Mouse (Mus musculus) macrophage (primary cell): ENCODE measurements around the gene Tuba4a. TPM values are rescaled to one million over a fixed set of nuclear protein-coding genes. Genes with fewer than 3 reads are reported as not detected.

Experiments
- H3K27ac ChIP-seq: fragments of 350-480 bp; formaldehyde crosslinking; 2 replicates; pipeline ENCODE4 v1.9.0; 2021
- H3K36me3 ChIP-seq: fragments of 350-480 bp; formaldehyde crosslinking; 2 replicates; pipeline ENCODE4 v1.9.0; 2021; ENCODE audit errors: inconsistent target
- H3K4me3 ChIP-seq: fragments of 350-480 bp; formaldehyde crosslinking; 2 replicates; pipeline ENCODE4 v1.9.0; 2021; ENCODE audit errors: inconsistent target
- H3K79me2 ChIP-seq: fragments of 350-480 bp; formaldehyde crosslinking; 2 replicates; pipeline ENCODE4 v1.9.0; 2021; ENCODE audit errors: inconsistent target
- WGBS: methylation state at CpG from one replicate; pipeline ENCODE4 v1.1.7; 2026; ENCODE audit warnings: inconsistent platforms; ENCODE audit not compliant: missing documents; 5-methylcytosine and 5-hydroxymethylcytosine counted together
- polyA plus RNA-seq: library from polyadenylated mRNA; stranded (reverse); fragments of 250-400 nt; gene quantifications from 3 replicates; pipeline ENCODE4 v1.2.4, GENCODE M21; 2018; ENCODE audit warnings: inconsistent platforms

Gene Tuba4a
- polyA plus RNA-seq, 1 experiment from 2014 or later: 23.4 TPM

DNA sequence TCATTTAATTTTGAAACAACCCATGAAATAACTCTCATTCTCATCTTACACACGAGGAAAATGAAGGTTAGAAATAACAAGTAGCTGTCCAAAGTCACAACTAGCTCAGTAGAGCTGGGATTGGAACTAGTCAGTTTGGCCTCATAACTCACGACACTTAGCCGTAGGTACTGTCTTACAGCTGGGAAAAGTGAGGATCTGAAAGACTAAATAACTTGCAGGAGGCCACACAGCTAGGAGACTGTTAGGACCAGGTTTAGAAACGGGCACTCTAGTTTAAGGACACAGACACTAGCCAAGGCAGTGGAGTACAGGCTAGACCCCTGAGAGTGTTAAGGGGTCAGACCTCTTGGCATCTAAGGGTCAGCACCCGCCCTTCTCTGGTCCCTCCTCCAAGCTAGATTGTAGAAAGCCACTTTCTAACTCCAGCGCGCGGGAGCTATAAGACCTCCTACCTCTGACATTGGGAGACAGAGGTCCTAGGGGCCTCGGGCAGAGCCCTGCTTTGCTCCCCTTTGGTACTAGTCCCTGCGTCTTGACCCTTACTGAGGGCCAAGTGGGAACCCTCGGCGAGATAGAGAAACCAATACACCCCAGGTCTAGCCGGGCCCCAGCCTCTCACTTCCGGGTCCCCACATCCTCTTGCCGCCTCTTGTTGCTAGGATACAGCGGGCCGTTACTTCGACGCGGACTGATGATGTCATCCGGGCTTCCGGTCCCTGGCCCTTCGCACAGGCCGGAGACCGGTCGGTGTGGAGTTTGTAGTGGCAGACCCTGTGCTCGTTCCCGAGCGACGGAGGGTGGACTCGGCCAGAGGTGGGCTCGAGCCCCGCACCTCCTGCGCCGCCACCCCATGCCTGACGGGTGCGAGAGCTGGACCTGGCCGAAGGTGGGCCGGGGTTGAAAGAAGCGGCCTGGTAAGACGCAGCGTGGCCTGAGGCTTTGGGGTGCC, 9.3 kb downstream of the Tuba4a start, which contains the start of the genes Glb1l and Stk16:
Gene Glb1l, minus strand, starts transcription at position 678 of the 952 bp plus-strand sequence.
Gene Stk16, plus strand, starts transcription at position 703 of the 952 bp plus-strand sequence.
- H3K27ac ChIP-seq: peak within 1 kb of the TSS; percentile 71
- peaks cover 12% of the 10 kb centered on the region; the same call in 1 of the 2 replicates for H3K36me3 ChIP-seq
- peak within 1 kb of the TSS; percentile 78 for H3K4me3 ChIP-seq
- 3% methylated on average over 38 of the region's 42 CpGs for WGBS
- peaks cover 38% of the 10 kb centered on the region for H3K79me2 ChIP-seq

DNA sequence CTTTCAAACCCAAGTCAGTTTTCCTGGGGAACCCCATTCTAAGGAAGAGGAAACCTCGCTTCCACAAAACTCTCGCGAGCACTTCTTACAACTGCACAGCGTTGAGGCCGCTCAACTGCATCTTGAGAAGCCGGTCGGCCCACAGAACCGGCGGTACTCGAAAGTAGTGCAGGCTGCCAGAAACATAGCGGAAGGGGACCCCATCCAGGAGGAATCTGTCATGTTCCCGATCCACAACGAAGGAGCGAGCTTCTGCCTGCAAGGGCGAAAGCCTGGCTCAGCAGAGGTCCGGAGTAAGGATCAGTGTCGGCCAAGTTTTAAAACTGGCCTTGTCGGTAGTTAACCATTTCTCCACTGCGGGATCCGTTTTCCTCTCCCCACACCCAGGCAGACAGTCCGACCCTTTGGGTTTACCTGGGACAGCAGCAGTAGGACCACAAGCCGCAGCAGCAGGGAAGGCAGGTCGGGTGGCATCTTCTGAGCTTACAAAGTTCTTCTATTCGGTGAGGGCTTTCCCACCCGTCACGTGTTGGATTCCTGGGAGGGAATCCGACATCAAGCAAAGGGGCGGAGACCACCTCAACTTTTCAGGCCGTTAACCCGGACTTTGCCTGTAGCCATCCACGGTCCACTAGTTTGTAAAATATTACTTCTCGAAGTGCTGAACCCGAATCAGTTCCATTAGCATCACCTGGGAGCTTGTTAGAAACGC, 10.5 kb downstream of the Tuba4a start:
- H3K36me3 ChIP-seq: 0 out of 2 replicates have a peak, but pooled peaks cover 7% of the 10 kb centered on the region
- peak overlapping the region; percentile 78 for H3K4me3 ChIP-seq
- 24% methylated on average over 32 of the region's 34 CpGs for WGBS
- H3K79me2 ChIP-seq: peaks cover 28% of the 10 kb centered on the region
- H3K27ac ChIP-seq: peak overlapping the region; percentile 38

DNA sequence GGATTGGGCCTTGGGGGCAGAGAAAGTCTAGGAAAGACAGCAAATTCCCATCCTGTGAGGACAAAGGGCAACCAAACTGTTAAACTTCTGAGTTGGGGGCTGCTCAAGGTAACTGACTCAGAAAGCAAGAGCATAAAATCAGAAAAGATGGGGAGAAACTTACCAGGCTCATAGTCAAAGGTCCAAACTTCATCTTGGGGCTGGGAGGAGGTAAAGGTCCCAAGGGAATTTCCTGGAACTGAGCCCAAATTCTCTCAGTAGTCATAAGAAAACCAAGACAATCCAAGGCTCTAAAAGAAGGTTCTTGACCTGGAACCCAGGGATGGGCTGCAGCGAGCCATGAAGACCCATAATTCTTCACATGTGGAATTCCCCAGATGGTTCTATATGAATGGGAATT, 18.4 kb downstream of the Tuba4a start:
- Histone ChIP-seq H3K27ac (no peak overlapping the region), H3K36me3 (peaks cover 46% of the 10 kb centered on the region), H3K4me3 (no peak overlapping the region), H3K79me2 (no peaks in the 10 kb centered on the region)
- WGBS: 92% methylated on average over 1 of the region's 1 CpGs

DNA sequence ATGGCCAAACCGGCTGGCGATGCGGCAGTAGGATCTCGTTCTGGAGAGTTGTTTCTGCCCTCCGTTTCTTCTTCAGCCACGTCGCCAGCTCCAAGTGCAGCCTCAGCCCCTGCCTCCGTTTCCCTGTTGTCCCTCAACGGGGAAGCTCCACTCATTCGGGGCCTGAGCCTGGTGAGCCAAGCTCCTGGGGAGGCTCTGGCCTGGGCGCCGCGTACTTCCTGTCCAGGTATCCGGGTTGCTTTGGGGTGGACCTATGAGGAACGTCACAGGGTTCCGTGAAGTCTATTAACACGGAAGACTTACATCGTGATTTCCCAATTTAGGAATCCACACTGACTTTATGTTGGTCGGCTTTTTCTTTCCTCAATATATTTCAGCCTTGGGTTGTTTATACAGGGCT, 27.2 kb downstream of the Tuba4a start:
- Histone ChIP-seq H3K27ac (peak overlapping the region; percentile 85), H3K79me2 (peaks cover 14% of the 10 kb centered on the region; the same call in 1 of the 2 replicates), H3K36me3 (peaks cover 16% of the 10 kb centered on the region), H3K4me3 (peak overlapping the region; percentile 88)
- under 1% methylated on average over 19 of the region's 19 CpGs for WGBS

DNA sequence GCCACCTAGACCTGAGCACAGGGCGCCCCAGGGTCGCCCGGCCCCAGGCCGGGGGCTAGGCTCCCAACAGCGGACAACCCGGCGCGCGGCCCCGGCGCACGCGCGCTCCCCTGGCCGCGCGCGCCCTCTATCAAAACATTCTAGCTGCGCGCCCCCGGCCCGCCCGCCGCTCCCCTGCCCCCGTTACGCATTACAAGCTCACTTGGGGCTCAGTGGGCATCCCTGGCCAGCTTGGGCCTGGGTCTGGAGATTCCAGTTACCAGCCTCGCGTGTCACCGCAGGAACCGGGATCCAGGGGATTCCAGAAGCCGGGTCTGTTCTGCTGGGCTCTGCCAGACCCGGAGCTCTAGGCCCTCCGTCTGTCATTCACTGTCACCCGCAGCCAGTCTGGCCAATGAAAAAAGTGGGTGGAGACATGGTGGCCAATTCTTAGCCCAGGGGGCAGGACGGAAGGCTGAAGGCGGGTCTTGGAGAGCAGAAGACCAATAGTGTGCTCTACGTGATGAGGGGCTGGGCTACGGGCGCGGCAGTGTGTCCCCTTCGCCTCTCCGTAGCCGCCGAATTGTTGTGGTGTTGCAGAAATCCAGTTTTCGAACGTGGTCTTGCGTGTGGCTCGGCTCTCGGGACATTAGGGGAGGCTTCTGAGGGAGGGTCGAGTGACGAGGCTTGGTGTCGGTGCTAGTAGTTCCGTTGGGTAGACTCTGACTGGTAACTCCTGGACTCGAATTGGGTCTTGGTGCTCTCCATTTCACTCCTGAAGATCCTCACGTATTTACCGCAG, 27.9 kb downstream of the Tuba4a start, which contains the start of the genes Ankzf1 and Atg9a:
Gene Ankzf1, plus strand, starts transcription at position 530 of the 781 bp plus-strand sequence.
Gene Atg9a, minus strand, starts transcription at position 575 of the 781 bp plus-strand sequence.
- H3K36me3 ChIP-seq: peaks cover 19% of the 10 kb centered on the region; the same call in 1 of the 2 replicates
- H3K4me3 ChIP-seq: peak within 1 kb of the TSS; percentile 88
- H3K27ac ChIP-seq: peak within 1 kb of the TSS; percentile 85
- WGBS: under 1% methylated on average over 56 of the region's 56 CpGs
- H3K79me2 ChIP-seq: peaks cover 14% of the 10 kb centered on the region; the same call in 1 of the 2 replicates

DNA sequence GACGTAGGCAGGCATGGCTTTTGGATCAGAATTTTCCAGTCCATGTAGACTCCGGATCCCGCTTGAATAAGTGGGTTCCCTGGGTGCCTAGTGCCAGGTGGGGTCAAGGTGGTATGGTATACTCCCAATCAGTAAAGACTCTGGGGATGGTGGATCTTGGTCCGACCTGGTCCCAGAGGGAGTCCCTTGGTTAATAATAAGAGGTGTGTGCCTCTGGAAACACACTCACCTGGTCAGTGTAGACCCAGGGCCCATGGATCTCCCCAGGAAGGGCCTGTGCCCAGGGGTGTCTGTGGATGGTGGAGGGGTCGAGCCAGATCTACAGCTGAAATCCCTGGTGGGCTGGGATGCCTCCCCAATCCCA, 28.4 kb downstream of the Tuba4a start:
- 65% methylated on average over 5 of the region's 5 CpGs for WGBS
- peak overlapping the region; percentile 88 for H3K4me3 ChIP-seq
- H3K79me2 ChIP-seq: peaks cover 14% of the 10 kb centered on the region; the same call in 1 of the 2 replicates
- no peak overlapping the region for H3K27ac ChIP-seq
- H3K36me3 ChIP-seq: peaks cover 20% of the 10 kb centered on the region

DNA sequence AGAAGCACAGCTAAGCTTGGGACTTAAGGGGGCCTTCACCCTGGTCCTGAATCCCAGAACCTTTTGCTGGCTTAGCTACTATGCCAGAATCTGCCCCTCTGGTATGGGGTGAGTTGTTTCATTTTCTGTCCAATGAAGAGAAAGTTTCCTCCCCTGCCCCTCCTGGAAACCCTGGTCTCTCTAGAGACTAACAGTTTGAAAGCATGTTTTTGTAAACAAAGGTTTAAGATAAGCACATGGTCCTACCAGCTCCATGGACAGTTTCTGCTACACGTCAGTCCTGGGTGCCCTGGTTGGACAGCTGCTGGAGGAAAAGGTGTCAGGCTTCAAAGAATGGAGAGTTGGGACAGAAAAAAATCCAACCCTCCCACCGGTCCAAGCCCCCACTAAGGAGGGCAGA, 29.1 kb downstream of the Tuba4a start:
- Histone ChIP-seq H3K27ac (no peak overlapping the region), H3K36me3 (peaks cover 20% of the 10 kb centered on the region), H3K4me3 (peak overlapping the region; percentile 88; the same call in 1 of the 2 replicates)

DNA sequence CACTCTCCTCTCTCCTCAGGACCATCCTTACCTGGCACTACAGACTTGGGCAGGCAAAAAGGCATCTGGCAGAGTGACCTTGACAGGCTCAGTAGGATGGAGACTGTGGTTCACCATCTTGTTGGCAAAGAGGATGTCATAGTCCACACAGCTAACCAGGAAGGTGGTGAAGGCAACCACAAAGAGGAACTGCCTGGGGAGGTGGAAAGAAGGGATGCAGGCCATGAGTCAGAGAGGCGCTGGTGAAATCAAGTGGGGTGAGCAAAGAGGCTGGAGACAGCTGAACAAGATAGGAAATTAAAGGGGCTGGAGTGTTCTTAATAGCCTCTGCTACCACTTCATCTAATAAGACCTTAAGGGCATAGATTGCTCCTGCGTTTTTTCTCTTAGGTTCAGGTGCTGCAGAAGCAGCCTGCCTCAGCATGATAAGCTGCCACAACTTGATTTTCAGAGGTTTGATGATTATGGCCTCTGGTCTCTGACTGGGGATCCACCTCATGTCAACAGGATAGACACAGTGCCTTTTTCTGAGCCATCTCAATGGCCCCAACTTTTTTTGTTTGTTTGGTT, 31.7 kb downstream of the Tuba4a start:
- 4% methylated on average over 2 of the region's 2 CpGs for WGBS
- no peak overlapping the region for H3K27ac ChIP-seq

More for the DNA sequence above, 29.1 kb downstream of the Tuba4a start:
- 65% methylated on average over 2 of the region's 2 CpGs for WGBS
- H3K79me2 ChIP-seq: peaks cover 14% of the 10 kb centered on the region; the same call in 1 of the 2 replicates

DNA sequence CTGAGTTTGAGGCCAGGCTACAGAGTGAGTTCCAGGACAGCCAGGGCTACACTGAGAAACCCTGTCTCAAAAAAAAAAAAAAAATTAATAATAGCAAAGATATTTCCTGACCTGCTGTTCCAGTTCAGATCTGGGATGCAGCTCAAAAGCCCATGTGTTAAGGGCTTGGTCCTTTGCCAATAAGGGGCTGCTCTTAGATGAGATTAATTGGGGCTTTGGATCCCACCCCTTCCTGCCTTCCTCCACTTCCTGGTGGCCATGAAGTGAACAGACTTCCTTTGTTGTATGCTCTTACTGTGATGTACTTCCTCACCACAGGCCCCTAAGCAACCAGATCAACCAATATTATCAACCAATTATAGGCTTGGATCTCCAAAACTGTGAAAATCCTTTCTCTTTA, 32.5 kb downstream of the Tuba4a start:
- Histone ChIP-seq H3K79me2 (peaks cover 14% of the 10 kb centered on the region; the same call in 1 of the 2 replicates), H3K36me3 (peaks cover 49% of the 10 kb centered on the region), H3K27ac (no peak overlapping the region), H3K4me3 (no peak overlapping the region)

More for the DNA sequence above, 31.7 kb downstream of the Tuba4a start:
- Histone ChIP-seq H3K79me2 (peaks cover 14% of the 10 kb centered on the region; the same call in 1 of the 2 replicates), H3K4me3 (no peak overlapping the region), H3K36me3 (peaks cover 43% of the 10 kb centered on the region)

DNA sequence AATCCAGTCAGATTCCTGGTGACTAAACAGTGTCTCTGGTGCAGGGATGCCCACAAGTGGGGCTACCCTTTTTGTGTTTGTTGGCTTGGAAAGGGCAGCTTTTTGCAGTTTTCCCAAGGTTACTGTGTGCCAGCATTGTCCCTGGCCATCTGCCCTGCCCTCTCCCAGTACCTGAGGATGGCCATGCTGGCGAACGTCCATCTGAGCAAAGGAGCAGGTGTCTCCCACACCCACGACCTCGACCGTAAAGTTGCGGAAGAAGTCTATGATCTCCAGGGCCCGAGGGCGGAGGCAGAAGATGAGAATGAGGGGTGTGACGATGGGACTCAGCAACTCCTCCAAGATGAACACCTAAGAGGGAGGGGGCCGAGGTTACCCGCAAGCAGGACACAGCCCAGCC, 34.2 kb downstream of the Tuba4a start:
- peaks cover 4% of the 10 kb centered on the region; the same call in 1 of the 2 replicates for H3K79me2 ChIP-seq
- no peak overlapping the region for H3K27ac ChIP-seq
- no peak overlapping the region for H3K4me3 ChIP-seq
- 98% methylated on average over 10 of the region's 11 CpGs for WGBS
- H3K36me3 ChIP-seq: peaks cover 55% of the 10 kb centered on the region

DNA sequence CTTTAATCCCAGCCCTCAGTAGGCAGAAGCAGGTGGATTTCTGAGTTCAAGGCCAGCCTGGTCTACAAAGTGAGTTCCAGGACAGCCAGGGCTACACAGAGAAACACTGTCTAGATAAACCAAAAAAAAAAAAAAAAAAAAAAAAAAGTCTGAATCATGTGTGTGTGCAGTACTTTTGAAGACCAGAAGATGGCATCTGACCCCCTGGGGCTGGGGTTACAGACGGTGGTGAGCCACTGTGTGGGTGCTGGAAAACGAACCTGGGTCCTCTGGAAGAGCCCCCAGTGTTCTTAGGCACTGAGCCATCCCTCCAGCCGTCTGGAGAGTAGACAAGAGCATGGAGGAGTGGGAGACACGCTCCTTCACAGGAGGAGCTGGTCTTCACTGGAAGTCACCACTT, 37.5 kb downstream of the Tuba4a start:
- Histone ChIP-seq H3K4me3 (no peak overlapping the region), H3K36me3 (peaks cover 53% of the 10 kb centered on the region), H3K27ac (no peak overlapping the region), H3K79me2 (no peaks in the 10 kb centered on the region)
- 86% methylated on average over 4 of the region's 4 CpGs for WGBS

DNA sequence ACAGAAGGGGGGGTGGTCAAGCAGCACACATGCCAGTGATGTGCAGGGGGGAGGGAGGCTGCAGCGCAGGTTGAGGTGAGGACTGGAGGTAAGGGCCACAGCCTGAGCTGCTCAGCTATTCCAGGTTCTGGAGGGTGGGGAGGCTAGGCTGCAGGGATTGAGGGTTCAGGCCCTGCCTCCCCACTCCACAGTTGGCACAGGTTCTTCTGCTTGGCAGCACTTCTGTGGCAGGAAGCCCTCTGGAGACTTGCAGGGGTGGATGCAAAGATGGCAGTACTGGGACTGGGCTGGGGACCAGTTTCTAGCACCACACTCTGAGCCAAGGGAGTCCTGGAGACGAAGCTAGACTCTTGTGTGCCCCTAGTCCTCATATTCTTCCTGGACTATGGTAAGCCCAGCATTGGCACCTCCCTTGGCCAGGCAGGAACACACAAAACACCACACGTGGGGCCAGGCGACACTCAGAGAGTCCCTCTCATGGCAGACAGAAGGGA, 38.2 kb downstream of the Tuba4a start:
- peaks cover 46% of the 10 kb centered on the region for H3K36me3 ChIP-seq
- no peak overlapping the region for H3K4me3 ChIP-seq
- WGBS: 97% methylated on average over 3 of the region's 4 CpGs
- no peaks in the 10 kb centered on the region for H3K79me2 ChIP-seq
- H3K27ac ChIP-seq: no peak overlapping the region

DNA sequence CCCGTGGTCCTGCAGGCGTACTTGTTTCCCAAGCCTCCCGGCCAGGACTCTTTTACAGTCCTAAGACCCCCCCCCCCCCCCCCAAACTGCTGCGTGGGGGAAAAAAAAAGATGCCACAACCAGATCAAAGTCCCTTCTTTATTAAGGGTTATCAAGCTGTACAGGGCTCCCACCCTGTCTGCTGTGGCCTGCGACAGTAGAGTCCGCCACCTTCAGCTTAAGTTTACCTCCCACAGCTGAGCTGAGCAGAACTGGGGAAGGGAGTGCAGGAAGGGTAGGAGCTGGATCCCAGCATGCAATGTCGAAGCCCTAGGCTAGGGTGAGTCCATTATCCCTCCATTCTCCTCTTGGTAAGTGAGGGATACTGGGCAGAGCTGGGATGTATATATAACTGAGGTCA, 38.9 kb downstream of the Tuba4a start:
- Histone ChIP-seq H3K79me2 (no peaks in the 10 kb centered on the region), H3K36me3 (peaks cover 39% of the 10 kb centered on the region), H3K4me3 (no peak overlapping the region), H3K27ac (no peak overlapping the region)
- 63% methylated on average over 5 of the region's 7 CpGs for WGBS
